Mouse (Mus musculus) G1E (cell line): ENCODE data around the gene Igsf3. TPM values are rescaled to one million over a fixed set of nuclear protein-coding genes. Genes with fewer than 3 reads are reported as not detected.
A peak's percentile ranks its signal among the peaks of the same experiment; 100 is the strongest.

ENCODE experiments used
- ATAC-seq: 2 replicates; pipeline ENCODE4 v1.8.0; 2016; ENCODE audit warnings: mild to moderate bottlenecking; ENCODE audit not compliant: insufficient number of reproducible peaks, poor library complexity, low FRiP score, severe bottlenecking; ENCODE audit errors: extremely low read depth
- DNase-seq: peaks from one replicate; pipeline ENCODE4 v3.0.0; 2012; ENCODE audit warnings: low spot score
- H3K27me3 ChIP-seq: 2 replicates; pipeline ENCODE4 v1.6.1; 2012; ENCODE audit warnings: mild to moderate bottlenecking, low read length, inconsistent platforms; ENCODE audit not compliant: insufficient read depth
- H3K36me3 ChIP-seq: replicated peaks from 2 replicates; pipeline ENCODE3; 2012; ENCODE audit warnings: mild to moderate bottlenecking, inconsistent platforms
- H3K4me1 ChIP-seq: 2 replicates; pipeline ENCODE4 v1.6.1; 2012; ENCODE audit warnings: low read depth, low read length, inconsistent platforms, mixed read lengths; ENCODE audit not compliant: insufficient read depth
- H3K4me3 ChIP-seq: 2 replicates; pipeline ENCODE4 v1.5.1; 2012; ENCODE audit warnings: low read depth, mild to moderate bottlenecking, inconsistent platforms, low read length, moderate library complexity, mixed read lengths
- H3K9me3 ChIP-seq: replicated peaks from 2 replicates; pipeline ENCODE4 v1.6.1; 2012; ENCODE audit warnings: inconsistent platforms
- CTCF ChIP-seq: IDR thresholded peaks from 2 replicates; pipeline ENCODE4 v1.5.1; 2012; ENCODE audit warnings: low read depth, low read length, inconsistent platforms, mixed read lengths
- GATA1 ChIP-seq: IDR thresholded peaks from 2 replicates; pipeline ENCODE4 v1.6.1; 2012; ENCODE audit warnings: borderline replicate concordance, low read length, inconsistent platforms, mixed read lengths
- GATA2 ChIP-seq: IDR thresholded peaks from 2 replicates; pipeline ENCODE4 v1.6.1; 2012; ENCODE audit warnings: low read depth, low read length, inconsistent platforms, borderline replicate concordance
- POLR2AphosphoS5 ChIP-seq: IDR thresholded peaks from 2 replicates; pipeline ENCODE4 v1.6.1; 2012; ENCODE audit warnings: low read depth, low read length, inconsistent platforms; ENCODE audit not compliant: insufficient replicate concordance
- TAL1 ChIP-seq: conservative IDR thresholded peaks from 2 replicates; pipeline ENCODE4 v1.6.1; 2012; ENCODE audit warnings: low read depth, low read length, inconsistent platforms, mixed read lengths
- polyA plus RNA-seq: library from polyadenylated mRNA; stranded (reverse); fragments of >175 nt; gene quantifications from 2 replicates; pipeline ENCODE4 v1.2.3, GENCODE M21; 2012
- total RNA-seq, 2 experiments: library from RNA; stranded (forward) in 1 of 2; stranded (reverse) in 1 of 2; fragments of 200-1000 nt in 1 of 2; fragments of >200 nt in 1 of 2; fragmentation: Nextera tagmentation in 1 of 2; gene quantifications; 2 replicates each; pipeline ENCODE4 v1.2.3; 2014 to 2017

Igsf3 gene
- total and polyA plus RNA-seq, 3 experiments = 14.6 to 33.0 (median 19.1) TPM

DNA sequence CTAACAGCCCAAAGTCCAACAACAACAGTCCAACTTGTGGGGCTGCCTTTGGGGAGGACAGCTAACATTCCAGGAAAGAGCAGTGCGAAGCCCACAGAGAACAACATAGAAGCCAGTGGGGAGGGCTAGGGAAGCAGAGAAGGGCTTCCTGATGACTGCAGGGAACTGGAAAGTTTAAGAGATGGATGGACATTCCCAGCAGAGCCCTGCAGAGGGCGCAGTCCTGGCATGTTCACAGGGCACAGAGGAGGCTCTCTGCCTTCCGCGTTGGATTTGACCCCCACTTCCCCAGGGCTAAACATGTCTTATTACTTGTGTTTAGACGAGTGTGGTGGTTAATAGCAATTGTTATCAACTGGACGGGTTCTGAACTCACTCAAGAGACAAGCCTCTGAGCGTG, 111.3 kb downstream of the Igsf3 start:
- no peak overlapping the region for H3K4me3 ChIP-seq
- ATAC-seq (no peak), DNase-seq (no peak)
- no peaks in the 10 kb centered on the region for H3K9me3 ChIP-seq
- H3K27me3 ChIP-seq = peaks cover 50% of the 10 kb centered on the region
- H3K36me3 ChIP-seq = no peaks in the 10 kb centered on the region
- no peak for TF ChIP-seq GATA1
- TF ChIP-seq GATA2 = no peak
- no peak for TF ChIP-seq TAL1
- TF ChIP-seq CTCF = no peak
- H3K4me1 ChIP-seq = peaks cover 11% of the 10 kb centered on the region

DNA sequence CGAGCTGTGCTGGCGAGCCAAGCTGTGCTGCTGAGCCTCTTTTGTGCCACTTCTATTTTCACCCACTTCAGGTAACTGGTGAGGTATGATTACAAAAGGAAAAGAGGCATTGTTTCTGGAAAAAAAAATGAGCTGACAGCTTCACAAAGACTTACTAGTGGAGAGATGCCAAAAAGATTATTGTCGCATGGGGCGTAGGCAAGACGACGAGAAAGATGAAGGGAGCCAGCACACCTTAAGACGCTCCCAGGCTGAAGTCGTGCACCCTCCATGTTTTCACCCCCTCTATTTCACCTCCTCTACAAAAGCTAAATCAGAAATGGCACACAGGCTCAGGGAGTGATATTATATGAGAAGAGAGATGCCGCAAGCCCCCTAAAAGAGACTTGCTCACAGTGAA, 113.6 kb downstream of the Igsf3 start:
- ATAC-seq = no peak
- Histone ChIP-seq H3K9me3 (no peaks in the 10 kb centered on the region), H3K4me1 (peaks cover 19% of the 10 kb centered on the region), H3K4me3 (no peak overlapping the region), H3K27me3 (peaks cover 53% of the 10 kb centered on the region), H3K36me3 (no peaks in the 10 kb centered on the region)
- no peak for DNase-seq
- no peak for TF ChIP-seq POLR2AphosphoS5
- TF ChIP-seq TAL1 = no peak
- TF ChIP-seq GATA1 = no peak
- no peak for TF ChIP-seq CTCF
- no peak for TF ChIP-seq GATA2

GRCm38 (mm10) chr3:101492908-101493307, 116.0 kb downstream of the Igsf3 start:
- peaks cover 14% of the 10 kb centered on the region for H3K4me1 ChIP-seq
- H3K4me3 ChIP-seq = no peak overlapping the region
- TF ChIP-seq POLR2AphosphoS5 (no peak), CTCF (no peak), TAL1 (no peak), GATA1 (no peak), GATA2 (no peak)
- no peak for DNase-seq
- no peaks in the 10 kb centered on the region for H3K9me3 ChIP-seq
- peaks cover 53% of the 10 kb centered on the region for H3K27me3 ChIP-seq
- ATAC-seq = no peak
- no peaks in the 10 kb centered on the region for H3K36me3 ChIP-seq

- Histone ChIP-seq H3K4me1 (peaks cover 18% of the 10 kb centered on the region), H3K4me3 (no peak overlapping the region), H3K9me3 (no peaks in the 10 kb centered on the region), H3K27me3 (peaks cover 58% of the 10 kb centered on the region), H3K36me3 (no peaks in the 10 kb centered on the region)
- ATAC-seq (peak; percentile 66), DNase-seq (peak; percentile 72)
- TF ChIP-seq CTCF (peak; percentile 97), GATA1 (no peak)
Observed at GRCm38 (mm10) chr3:101493937-101494459, 117.1 kb downstream of the Igsf3 start.

GRCm38 (mm10) chr3:101497432-101498030, 120.6 kb downstream of the Igsf3 start:
- Histone ChIP-seq H3K36me3 (no peaks in the 10 kb centered on the region), H3K4me3 (no peak overlapping the region), H3K27me3 (peaks cover 55% of the 10 kb centered on the region), H3K4me1 (peaks cover 18% of the 10 kb centered on the region), H3K9me3 (no peaks in the 10 kb centered on the region)
- ATAC-seq = no peak
- TF ChIP-seq GATA1 (no peak), TAL1 (no peak), CTCF (no peak), GATA2 (no peak), POLR2AphosphoS5 (no peak)
- no peak for DNase-seq

GRCm38 (mm10) chr3:101499906-101500305, 123.0 kb downstream of the Igsf3 start:
- H3K4me3 ChIP-seq = no peak overlapping the region
- ATAC-seq (no peak), DNase-seq (no peak)
- peaks cover 4% of the 10 kb centered on the region; the same call in 1 of the 2 replicates for H3K4me1 ChIP-seq
- H3K9me3 ChIP-seq = no peaks in the 10 kb centered on the region
- no peaks in the 10 kb centered on the region for H3K36me3 ChIP-seq
- TF ChIP-seq GATA2 = no peak
- TF ChIP-seq CTCF = no peak
- TF ChIP-seq GATA1 = no peak
- no peak for TF ChIP-seq POLR2AphosphoS5
- no peak for TF ChIP-seq TAL1
- peaks cover 62% of the 10 kb centered on the region for H3K27me3 ChIP-seq

DNA sequence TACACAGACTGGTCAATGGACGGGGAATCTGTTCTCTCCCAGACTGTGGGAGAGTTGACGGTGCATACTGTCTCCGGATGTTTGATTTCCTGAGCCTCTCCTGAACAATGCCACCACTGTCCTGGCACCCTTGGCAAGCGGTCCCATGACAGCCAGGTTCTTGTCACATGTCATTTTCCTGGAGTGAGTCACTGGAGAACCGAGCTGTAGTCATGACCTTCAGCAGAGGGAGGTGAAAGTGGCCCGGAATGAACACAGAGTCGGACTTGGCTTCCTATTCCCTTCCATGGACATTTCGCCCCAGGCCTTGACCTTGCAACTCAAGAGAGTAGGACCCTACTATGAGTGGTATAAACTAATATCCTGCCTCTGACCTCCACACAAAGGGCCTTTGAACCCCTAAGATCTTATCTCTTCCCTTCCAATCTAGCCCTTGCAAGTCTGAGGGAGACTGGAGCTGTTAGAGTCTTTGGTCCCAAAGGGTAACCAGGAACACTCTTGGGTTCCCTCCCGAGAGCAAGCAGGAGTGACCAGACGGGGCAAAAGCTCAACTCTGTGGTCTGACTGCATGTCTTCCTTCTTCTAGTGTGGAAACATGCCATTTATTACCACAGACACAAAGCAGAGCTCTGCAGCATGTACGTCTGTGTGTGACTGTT, 123.6 kb downstream of the Igsf3 start:
- Histone ChIP-seq H3K4me1 (peaks cover 5% of the 10 kb centered on the region; the same call in 1 of the 2 replicates), H3K27me3 (peaks cover 58% of the 10 kb centered on the region), H3K9me3 (no peaks in the 10 kb centered on the region), H3K4me3 (no peak overlapping the region), H3K36me3 (no peaks in the 10 kb centered on the region)
- TF ChIP-seq POLR2AphosphoS5 (no peak), TAL1 (no peak)
- no peak for DNase-seq
- ATAC-seq = no peak
